Mouse (Mus musculus) left cerebral cortex, adult 8-10 months (tissue): ENCODE measurements around the gene Slc7a7. TPM values are rescaled to one million over a fixed set of nuclear protein-coding genes. Genes with fewer than 3 reads are reported as not detected.

ENCODE experiments used
- DNase-seq, 2 experiments: peaks; one replicate each; pipeline ENCODE4 v3.0.0; 2022; ENCODE audit warnings: low spot score in 2 of 2
- total RNA-seq, 4 experiments: library from RNA; stranded (reverse); gene quantifications; 2 replicates each; pipeline ENCODE4 v1.2.4; 2022

The Slc7a7 gene
- 1 to 10 TPM; 1.1 to 7.5 (median 3.4) TPM for total RNA-seq

GRCm38 (mm10) chr14:54417623-54418081 is at the start of gene Slc7a7:
Gene Slc7a7, minus strand, starts transcription at chr14:54417780.
- no peak for DNase-seq

DNA sequence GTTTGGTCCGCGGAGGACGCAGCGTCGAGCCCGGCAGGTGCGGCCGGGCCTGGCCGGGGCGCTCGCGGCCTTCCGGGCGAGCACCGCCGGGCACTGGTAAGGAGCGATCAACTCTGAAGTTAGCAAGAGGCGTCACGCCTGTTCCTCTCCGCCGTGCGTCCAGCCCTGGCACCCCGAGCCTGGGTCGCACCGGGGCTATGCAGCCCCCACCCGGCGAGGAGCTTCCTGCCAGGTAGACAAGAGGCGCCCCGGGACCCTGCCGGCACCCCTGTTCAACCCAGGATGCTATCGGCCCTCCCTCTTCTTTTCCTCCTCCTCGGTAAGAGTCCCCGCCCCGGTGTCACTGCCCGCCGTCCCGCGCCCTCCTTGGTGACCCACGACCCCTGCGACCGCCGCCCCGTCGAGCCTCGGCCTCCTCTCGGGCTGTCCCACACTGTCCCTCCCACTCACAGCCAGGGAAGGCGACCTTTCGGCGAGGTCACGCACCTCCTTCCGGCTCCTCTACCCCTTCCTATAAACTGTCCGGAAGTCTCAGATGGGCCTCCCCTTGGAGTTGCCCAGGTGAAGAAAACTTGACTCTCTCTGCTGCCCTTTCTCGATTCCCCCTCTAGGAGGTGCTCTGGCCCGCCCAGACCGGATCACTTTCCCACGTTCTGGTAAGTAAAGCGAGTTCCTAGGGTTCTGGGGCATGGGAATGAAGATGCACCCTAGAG is 46.9 kb upstream of the Slc7a7 start:
- peak in 1 of 2 experiments; percentile 30 for DNase-seq

- DNase-seq, result peak; percentile 68 to 70
Measured at GRCm38 (mm10) chr14:54463959-54464292, 46.3 kb upstream of the Slc7a7 start, which contains the start of gene Lrp10. Gene Lrp10, plus strand, starts transcription at chr14:54464137.

DNA sequence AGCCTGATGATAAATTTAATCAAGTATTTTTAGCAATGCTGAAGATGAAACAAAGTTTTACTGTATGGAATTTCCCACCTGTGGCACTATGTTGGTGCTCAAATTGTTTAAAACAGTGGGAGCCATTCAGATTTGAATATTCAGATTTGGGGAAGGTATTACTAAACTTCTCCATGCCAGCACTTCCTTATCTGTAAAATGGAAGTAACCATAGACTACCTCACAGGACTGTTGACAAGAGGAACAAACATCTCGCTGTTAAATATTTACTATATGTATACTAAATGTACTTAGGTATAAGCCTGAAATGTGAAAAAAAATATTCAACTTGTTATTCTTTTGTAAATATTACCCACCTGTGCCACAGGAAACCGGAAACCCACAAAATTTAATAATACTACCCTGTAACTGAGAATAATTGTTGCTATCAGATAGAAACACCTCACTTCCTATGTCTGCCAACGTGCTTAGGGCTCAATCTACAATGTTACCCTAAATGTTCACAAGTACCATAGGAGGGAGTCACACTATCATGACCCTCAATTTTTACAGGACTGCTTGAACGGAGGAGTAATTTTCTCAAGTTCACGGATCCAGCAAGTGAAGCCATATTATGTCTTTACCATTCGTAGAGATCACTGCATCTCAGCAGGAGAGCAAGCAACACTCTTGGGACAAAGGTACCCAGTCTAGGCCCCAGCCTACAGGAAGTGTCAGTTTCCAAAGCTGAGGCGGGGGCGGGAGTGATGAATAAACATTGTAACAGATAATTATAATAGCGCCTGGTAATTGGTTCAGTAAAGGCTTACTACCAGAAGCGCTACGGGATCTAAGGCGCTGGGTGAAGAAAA is 45.8 kb upstream of the Slc7a7 start:
- DNase-seq, result no peak

GRCm38 (mm10) chr14:54462146-54462545 is 44.6 kb upstream of the Slc7a7 start:
- no peak for DNase-seq

GRCm38 (mm10) chr14:54457907-54458569 is 40.5 kb upstream of the Slc7a7 start:
- no peak for DNase-seq

DNA sequence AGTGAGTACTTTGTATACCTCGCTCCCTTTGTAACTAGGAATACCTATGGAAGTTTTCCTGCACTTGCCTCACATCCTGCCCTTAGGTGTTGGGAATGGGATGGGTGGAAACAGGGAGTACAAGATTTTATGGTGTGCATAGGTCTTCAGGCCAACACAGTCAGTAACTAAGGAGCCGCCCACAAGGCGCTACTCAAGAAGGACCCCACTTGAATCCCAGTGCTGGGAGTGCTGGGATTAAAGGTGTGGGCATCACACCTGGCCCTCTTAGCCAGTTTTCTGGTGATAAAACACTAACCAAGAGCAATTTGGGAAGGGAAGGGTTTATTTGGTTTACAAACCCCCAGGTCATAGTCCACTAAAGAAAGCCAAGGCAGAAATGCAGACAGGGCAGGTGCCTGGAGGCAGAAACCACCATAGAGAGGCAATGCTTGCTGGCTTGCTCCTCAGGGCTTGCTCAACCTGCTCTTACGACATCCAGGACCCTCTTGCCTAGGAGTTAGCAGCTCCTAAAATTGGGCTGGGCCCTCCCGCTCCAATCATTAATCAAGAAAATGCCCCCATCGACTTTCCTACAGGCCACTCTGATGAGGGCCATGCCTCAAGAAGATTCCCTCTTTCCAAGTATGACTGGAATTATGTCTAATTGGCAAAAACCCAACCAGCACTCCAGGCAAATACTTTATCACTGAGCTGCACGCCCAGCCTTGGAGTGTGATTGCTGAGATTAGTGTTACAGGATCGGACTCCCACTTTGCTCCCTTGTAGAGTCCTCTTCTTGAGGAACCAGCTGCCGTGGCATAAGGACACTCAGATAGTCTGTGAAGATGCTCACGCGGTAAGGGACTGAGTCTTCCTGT is 37.3 kb upstream of the Slc7a7 start:
- no peak for DNase-seq

GRCm38 (mm10) chr14:54453566-54453965 is 36.0 kb upstream of the Slc7a7 start:
- DNase-seq, result no peak

GRCm38 (mm10) chr14:54445476-54445875 is 27.9 kb upstream of the Slc7a7 start:
- no peak for DNase-seq

- no peak for DNase-seq
Measured at GRCm38 (mm10) chr14:54443712-54444618, 26.4 kb upstream of the Slc7a7 start.

- no peak for DNase-seq
Measured at GRCm38 (mm10) chr14:54443196-54443595, 25.6 kb upstream of the Slc7a7 start.

DNA sequence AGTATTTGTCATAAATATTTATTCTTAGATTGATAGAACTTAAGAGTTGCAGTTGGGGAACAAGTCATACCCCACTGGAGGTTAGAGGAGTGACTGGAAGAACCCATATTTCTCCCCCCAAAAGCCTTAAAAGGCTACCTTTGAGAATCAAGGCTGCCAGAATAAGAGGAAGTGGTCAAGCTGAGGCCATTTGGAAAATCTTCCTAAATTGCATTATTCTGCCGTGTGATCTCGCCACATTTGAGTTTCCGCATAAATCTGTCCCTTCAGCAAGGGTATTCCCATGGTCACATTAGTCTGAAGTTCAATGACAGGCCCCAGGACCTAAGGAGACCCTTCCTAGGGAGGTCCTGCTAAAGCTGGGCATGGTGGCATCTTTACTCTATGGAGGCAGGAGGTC is 25.0 kb upstream of the Slc7a7 start:
- no peak for DNase-seq

- no peak for DNase-seq
Measured at GRCm38 (mm10) chr14:54441365-54441764, 23.8 kb upstream of the Slc7a7 start.

DNA sequence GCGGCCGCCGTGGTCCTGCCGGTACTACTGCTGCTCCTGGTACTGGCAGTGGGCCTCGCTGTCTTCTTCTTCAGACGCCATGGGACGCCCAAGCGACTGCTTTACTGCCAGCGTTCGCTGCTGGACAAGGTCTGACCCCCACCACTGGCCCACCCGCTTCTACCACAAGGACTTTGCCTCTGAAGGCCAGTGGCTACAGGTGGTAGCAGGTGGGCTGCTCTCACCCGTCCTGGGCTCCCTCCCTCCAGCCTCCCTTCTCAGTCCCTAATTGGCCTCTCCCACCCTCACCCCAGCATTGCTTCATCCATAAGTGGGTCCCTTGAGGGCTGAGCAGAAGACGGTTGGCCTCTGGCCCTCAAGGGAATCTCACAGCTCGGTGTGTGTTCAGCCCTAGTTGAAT is 23.0 kb upstream of the Slc7a7 start:
- DNase-seq, result no peak

GRCm38 (mm10) chr14:54439610-54440009 is 22.0 kb upstream of the Slc7a7 start:
- no peak for DNase-seq

- DNase-seq, result no peak
Measured at GRCm38 (mm10) chr14:54439155-54439554, 21.6 kb upstream of the Slc7a7 start.

GRCm38 (mm10) chr14:54435194-54435918 is 17.8 kb upstream of the Slc7a7 start:
- no peak for DNase-seq

GRCm38 (mm10) chr14:54433941-54434531 is 16.5 kb upstream of the Slc7a7 start:
- no peak for DNase-seq
